Mouse (Mus musculus): ENCODE measurements around the gene Hilpda.

GRCm38 (mm10) chr6:29245272-29246120 is 26.8 kb upstream of the Hilpda start:
- TF ChIP-seq CTCF (IDR thresholded peaks at IDR 0.05; ENCODE audit: insufficient read depth, low read length), result no peak
- TF ChIP-seq POLR2A (IDR thresholded peaks at IDR 0.05; ENCODE audit: borderline replicate concordance, extremely low read depth, low read depth, low read length), result no peak
